Mouse (Mus musculus) kidney, postnatal 10 days (tissue): ENCODE data around the gene Mtmr3.

ENCODE experiments used
- DNase-seq: peaks from one replicate; pipeline ENCODE4 v3.0.0; 2021; ENCODE audit warnings: mixed read lengths

Mtmr3 gene

DNA sequence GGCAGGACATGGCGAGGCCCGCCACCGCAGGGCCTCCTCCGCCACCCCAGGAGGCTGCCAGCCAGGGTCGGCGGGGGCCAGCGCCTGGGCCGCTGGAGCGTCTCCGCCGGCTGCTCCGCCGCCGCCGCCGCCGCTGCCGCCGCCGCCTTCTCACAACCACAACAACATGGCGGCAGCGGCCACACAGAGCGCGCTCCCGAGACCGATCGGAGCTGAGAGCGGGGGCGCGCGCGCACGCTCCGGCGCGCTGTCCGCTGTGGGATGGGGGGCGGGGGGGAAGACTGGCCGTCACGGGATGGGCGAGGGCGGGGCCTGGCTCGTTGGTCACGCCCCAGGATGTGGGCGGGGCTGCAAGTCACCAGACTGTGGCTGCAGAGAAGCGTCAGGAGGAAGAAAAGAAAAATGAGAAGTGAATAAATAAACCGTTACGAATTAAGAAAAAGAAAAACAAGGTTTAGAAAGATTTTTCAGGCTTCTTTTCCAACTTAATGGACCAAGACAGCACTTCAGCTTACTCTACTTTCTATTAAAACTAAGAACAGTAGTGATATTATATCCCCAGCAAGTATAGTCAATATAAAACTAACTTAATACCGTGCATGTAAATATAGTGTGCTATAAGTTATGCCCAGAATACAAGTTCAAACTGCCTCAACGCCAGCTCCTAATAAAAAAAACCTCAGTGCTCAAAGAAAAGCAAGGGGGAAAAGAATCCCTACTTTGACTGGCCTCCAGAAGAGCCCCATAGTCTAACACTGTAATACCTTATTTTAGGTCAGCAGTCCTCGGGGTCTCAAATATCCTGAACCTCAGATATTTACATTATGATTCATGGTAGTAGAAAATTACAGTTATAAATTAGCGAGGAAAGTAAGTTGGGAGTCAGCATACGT is at the start of gene Mtmr3:
Mtmr3 (minus strand) TSS at position 256 of the 893 bp plus-strand sequence.
- DNase-seq: peak; percentile 99

DNA sequence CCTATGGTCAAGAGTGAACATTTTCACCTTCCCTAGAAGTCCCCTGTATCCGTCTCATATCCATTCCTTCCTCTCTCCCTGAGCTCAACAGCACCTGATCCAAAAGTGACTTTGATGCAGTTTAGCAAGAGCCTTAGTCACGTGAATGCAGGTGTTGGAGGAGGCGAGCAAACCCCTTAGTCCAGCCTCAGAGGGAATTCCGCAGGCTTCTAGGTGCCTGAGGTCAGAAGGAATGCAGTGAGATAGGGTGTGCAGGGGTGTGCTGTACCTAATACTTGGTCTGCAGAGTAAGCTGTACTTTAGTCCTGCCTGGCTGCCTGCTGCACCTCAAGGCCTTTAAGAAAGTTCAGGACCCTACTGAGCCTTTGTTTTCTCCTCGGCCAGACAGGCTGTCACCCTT is 49.1 kb upstream of the Mtmr3 start:
- DNase-seq: no peak

DNA sequence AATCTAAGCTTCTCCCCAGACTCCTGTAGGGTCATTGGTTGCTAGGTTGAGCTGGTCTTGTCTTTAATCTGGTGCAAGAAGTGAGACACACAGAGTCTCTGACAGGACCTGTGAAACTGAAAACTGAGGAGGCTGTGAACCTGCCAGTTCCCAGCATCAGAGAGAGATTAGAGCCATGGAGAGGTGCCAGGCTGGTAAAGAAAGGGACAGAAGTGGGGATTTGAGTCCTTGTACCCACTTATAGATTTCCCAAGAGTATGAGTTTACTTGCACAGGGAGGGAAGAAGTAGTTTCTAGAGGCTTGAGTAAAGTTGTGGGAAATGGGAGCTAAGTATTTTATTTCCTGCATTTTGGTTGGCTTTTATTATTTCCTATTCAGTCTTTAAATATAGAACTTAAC is 46.5 kb upstream of the Mtmr3 start:
- no peak for DNase-seq

GRCm38 (mm10) chr11:4638261-4638660 is 43.6 kb upstream of the Mtmr3 start:
- no peak for DNase-seq

DNA sequence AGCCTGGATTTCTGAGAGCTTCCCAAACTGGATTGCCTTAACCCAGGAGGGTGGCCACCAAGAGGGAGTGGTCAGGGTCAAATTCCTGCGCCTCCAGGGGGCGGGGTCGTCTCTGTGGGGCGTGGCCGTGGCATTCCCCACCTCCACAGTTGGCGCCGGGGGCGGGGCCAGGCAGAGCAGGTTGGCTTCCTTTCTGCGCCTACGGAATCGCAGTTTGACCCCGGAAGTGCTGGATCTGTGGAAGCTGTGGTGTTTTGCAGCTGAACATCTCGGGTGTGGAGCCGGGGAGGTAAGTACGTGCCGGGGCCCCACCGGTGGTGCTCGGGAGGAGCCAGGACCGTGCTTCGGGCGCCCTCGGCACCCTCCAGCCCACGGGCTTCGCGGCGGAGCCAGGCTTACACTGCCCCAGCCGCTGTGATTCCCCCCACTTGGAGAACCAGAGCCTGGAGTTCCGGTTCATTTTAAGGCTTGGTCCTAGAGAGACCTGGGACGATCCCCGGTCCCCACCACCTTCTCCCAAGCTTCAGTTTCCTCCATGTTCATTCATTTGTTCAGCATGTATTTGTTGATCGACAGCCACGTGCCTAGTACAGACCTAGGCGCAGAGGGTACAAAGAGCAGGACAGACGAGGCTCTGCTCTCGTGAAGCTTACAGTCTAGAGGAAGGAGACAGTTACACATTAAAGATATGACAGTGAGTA is 43.0 kb upstream of the Mtmr3 start, which contains the start of gene Ascc2:
Ascc2 (plus strand) TSS at position 214 of the 701 bp plus-strand sequence.
- peak; percentile 99 for DNase-seq

GRCm38 (mm10) chr11:4636782-4637342 is 42.2 kb upstream of the Mtmr3 start:
- no peak for DNase-seq

DNA sequence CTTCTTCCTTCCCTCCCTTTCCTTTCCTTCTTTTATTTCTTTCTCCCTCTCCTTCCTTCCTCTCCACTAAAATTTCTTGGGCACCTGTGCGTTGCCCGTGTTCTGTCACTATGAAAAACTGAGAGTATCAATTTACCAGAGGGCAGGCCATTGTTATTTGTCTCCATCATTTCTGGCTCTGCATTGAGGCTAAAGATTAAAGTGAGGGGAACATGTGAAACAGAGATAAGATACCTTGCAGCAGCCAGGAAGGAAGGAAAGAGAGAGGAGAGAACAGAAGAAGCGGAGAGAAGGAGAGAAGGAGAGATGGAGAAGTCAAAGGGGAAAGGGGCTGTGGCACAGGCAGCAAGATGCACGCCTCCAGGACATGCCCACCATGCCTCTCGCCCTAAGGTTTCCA is 39.7 kb upstream of the Mtmr3 start:
- no peak for DNase-seq

- DNase-seq: no peak
These were observed 38.8 kb upstream of the Mtmr3 start for GRCm38 (mm10) chr11:4633420-4633819.

- DNase-seq: peak; percentile 66
These were observed 35.2 kb upstream of the Mtmr3 start for GRCm38 (mm10) chr11:4629861-4630280.

GRCm38 (mm10) chr11:4627636-4628035 is 33.0 kb upstream of the Mtmr3 start:
- DNase-seq: peak; percentile 36

- no peak for DNase-seq
These were observed 31.3 kb upstream of the Mtmr3 start for GRCm38 (mm10) chr11:4625931-4626330.

GRCm38 (mm10) chr11:4622997-4623396 is 28.3 kb upstream of the Mtmr3 start:
- DNase-seq: no peak

GRCm38 (mm10) chr11:4622442-4622986 is 27.9 kb upstream of the Mtmr3 start:
- no peak for DNase-seq

- DNase-seq: no peak
These were observed 27.2 kb upstream of the Mtmr3 start for GRCm38 (mm10) chr11:4621866-4622265.

- DNase-seq: no peak
These were observed 25.9 kb upstream of the Mtmr3 start for GRCm38 (mm10) chr11:4620501-4621108.

DNA sequence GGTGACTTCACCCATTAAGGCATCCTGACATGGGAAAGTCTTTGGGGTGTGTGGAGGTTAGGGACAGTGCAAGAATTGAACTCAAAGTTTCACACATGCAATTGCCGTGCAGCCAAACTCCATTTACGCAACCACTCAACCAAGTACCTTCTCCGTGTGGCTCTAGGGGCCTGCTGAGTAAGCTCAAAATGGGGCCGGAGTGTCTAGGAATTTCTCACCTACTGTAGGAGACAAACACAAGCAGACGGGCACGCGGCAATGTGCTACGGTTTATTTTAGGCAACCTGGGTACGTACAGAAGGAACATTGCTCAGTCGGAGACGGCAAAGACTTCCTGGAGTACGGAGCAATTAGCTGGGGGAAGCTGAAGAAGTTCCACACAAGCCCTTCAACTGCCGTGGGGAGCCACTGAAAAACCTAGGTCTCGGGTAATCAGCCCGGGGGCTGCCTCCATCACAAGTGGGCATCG is 25.4 kb upstream of the Mtmr3 start, which contains the start of gene Gm11032:
Gm11032 (plus strand) TSS at position 51 of the 469 bp plus-strand sequence.
- DNase-seq: no peak

DNA sequence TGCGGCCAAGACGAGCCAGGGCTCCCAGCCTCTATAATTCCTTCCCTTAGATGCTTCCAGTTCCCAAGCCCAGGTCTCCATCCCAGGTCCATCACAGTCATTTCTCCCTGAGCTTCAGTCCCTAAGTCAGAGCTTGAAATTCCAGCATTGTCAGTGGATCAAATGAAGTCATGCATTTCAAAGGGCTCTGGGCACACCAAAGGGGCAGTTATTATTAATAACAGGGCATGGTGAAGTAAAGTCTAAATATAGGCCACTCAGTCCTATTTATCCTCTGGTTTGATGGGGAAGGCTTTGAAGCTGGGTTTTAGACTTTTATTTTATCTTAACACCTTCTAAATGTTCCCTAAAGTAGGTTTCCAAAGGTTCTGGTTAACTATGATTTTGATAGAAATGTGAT is 17.2 kb upstream of the Mtmr3 start:
- no peak for DNase-seq

DNA sequence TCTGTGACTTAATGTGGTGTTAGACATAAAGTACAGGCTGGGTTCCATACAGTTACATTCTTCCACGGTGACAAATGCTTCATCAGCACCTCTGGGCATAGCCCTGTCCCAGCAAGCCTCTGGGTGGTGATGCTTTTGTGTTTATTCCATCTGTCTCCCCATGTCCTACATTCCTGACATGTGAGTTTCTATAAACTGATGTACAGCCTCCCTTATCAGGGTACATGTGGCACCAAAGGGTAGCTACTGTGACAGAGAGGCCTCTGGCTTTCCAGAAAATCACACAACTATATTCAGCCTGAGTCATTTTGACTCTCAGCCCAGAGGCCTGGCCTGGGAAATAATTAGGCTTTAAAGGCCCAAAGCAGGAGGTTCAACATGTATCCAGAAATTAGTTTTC is 11.9 kb upstream of the Mtmr3 start:
- DNase-seq: no peak

DNA sequence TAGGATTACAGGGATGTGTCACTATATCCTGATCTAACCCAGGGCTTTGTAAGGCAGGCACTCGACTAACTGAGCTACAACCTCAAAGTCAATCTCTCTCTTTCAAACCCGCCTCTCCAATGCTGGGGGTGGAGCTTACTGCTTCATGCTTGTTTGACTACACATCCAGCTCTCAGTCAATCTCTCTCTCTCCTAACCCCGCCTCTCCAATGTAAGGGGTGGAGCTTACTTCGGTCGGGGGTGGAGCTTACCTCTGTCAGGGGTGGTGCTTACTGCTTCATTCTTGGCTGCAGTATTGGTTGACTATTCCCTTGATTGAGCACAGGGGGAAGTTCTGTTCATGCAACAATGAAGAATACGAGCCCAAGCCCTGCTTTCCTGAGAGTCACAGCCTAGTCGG is 10.8 kb upstream of the Mtmr3 start:
- peak; percentile 34 for DNase-seq

- DNase-seq: peak; percentile 46
These were observed 9.8 kb upstream of the Mtmr3 start for GRCm38 (mm10) chr11:4604441-4604840.

DNA sequence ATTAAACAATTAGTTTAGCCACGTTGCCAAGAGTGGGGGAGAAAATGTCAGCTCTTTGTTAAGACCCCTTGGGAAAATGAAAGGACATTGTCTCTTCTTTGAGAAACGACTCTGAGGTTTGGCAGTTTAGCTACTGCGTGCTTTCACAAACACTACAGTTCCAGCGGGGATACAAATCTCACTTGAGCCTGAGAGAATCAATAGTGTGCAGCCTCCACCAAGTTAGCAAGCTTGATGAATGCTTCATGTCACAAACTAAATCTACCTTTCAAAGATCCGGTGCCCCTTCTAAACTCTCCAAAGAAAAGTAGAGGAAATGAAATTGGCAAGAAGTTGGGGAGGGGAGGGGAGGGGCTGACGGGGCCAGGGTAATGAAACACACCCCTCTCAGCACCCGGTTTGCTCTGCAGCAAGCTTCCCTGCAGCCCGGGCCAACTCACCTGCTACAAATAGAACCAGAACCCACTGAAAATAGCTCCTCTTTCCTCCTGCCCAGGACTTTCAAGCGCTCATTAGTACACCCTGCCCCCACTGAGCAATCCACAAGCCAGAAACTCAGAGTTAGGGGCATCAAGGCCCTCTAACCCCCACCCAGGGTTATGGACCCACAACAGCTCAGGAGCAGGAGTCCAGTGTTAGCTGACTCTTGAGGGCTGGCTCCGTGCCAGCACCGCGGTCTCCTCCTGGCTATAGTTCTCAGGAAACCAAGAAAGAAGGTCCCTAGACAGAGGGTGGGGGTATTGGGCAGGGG is 8.2 kb upstream of the Mtmr3 start:
- peak; percentile 74 for DNase-seq

- DNase-seq: no peak
These were observed 7.2 kb upstream of the Mtmr3 start for GRCm38 (mm10) chr11:4601890-4602289.
